Mouse (Mus musculus) embryonic facial prominence, embryonic 14.5 days (tissue): ENCODE data around the gene Gatad2a. TPM values are rescaled to one million over a fixed set of nuclear protein-coding genes. Genes with fewer than 3 reads are reported as not detected.

Experiments
- ATAC-seq: fragments of 200-750 bp; cut with Nextera tagmentation; 2 replicates; pipeline ENCODE4 v1.8.0; 2017; ENCODE audit warnings: low read depth, moderate number of reproducible peaks, moderate TSS enrichment
- DNase-seq: peaks from one replicate; pipeline ENCODE4 v3.0.0-alpha.2; 2015; ENCODE audit warnings: low spot score
- H3K27ac ChIP-seq: fragments of 300-500 bp; sonication (generic); replicated peaks from 2 replicates; pipeline ENCODE4 v1.5.1; 2014; ENCODE audit warnings: low read depth, mild to moderate bottlenecking, low read length, moderate library complexity
- H3K27me3 ChIP-seq: fragments of 300-500 bp; sonication (generic); replicated peaks from 2 replicates; pipeline ENCODE4 v1.6.1; 2014; ENCODE audit warnings: low read length; ENCODE audit not compliant: control insufficient read depth, insufficient read depth
- H3K36me3 ChIP-seq: fragments of 300-500 bp; sonication (generic); 2 replicates; pipeline ENCODE4 v1.6.1; 2014; ENCODE audit warnings: low read length, mixed read lengths; ENCODE audit not compliant: control insufficient read depth, insufficient read depth
- H3K4me1 ChIP-seq: fragments of 300-500 bp; sonication (generic); 2 replicates; pipeline ENCODE4 v1.6.1; 2014; ENCODE audit warnings: antibody characterized with exemption, low read length; ENCODE audit not compliant: control insufficient read depth, insufficient read depth
- H3K4me2 ChIP-seq: fragments of 300-500 bp; sonication (generic); 2 replicates; pipeline ENCODE4 v1.6.1; 2014; ENCODE audit warnings: low read depth, mild to moderate bottlenecking, low read length, moderate library complexity, mixed read lengths
- H3K4me3 ChIP-seq: fragments of 300-500 bp; sonication (generic); 2 replicates; pipeline ENCODE4 v1.5.1; 2014; ENCODE audit warnings: low read depth, mild to moderate bottlenecking, low read length
- H3K9ac ChIP-seq: fragments of 300-500 bp; sonication (generic); 2 replicates; pipeline ENCODE4 v1.6.1; 2014; ENCODE audit warnings: low read depth, mild to moderate bottlenecking, low read length, moderate library complexity, mixed read lengths
- H3K9me3 ChIP-seq: fragments of 300-500 bp; sonication (generic); 2 replicates; pipeline ENCODE4 v1.6.1; 2016; ENCODE audit warnings: low read length; ENCODE audit not compliant: control insufficient read depth
- WGBS: fragments of 180-500 bp; shearing (Covaris S2); extraction: QIAGEN DNeasy Blood & Tissue Kit; methylation state at CpG from one replicate; pipeline ENCODE4 v1.1.7; 2014; 5-methylcytosine and 5-hydroxymethylcytosine counted together
- polyA plus RNA-seq: library from polyadenylated mRNA; unstranded; fragments of >200 nt; fragmentation: Nextera tagmentation; extraction: Ambion mirVana; gene quantifications from 2 replicates; pipeline ENCODE4 v1.2.1, GENCODE M21; 2014

Gatad2a gene
- polyA plus RNA-seq, 1 experiment from 2014 or later = 50.4 TPM

- H3K9me3 ChIP-seq = no peaks in the 10 kb centered on the region
- peaks cover 27% of the 10 kb centered on the region for H3K36me3 ChIP-seq
- peak overlapping the region; percentile 24 for H3K4me2 ChIP-seq
- no peak overlapping the region for H3K4me3 ChIP-seq
- peak overlapping the region; percentile 61 for H3K27ac ChIP-seq
- peak overlapping the region; percentile 21; the same call in 1 of the 2 replicates for H3K9ac ChIP-seq
- H3K4me1 ChIP-seq = peaks cover 13% of the 10 kb centered on the region
- H3K27me3 ChIP-seq = no peaks in the 10 kb centered on the region
- WGBS = 25% methylated on average over 11 of the region's 11 CpGs
- ATAC-seq = peak; percentile 31; the same call in 1 of the 2 replicates
- peak; percentile 83 for DNase-seq
Observed at GRCm38 (mm10) chr8:69919876-69920662, 76.1 kb downstream of the Gatad2a start.

GRCm38 (mm10) chr8:69919010-69919409 is 77.2 kb downstream of the Gatad2a start:
- H3K27ac ChIP-seq = no peak overlapping the region
- WGBS = 68% methylated on average over 1 of the region's 1 CpGs
- H3K27me3 ChIP-seq = no peaks in the 10 kb centered on the region
- peaks cover 38% of the 10 kb centered on the region for H3K36me3 ChIP-seq
- H3K4me1 ChIP-seq = peaks cover 13% of the 10 kb centered on the region
- DNase-seq = peak; percentile 88
- H3K4me2 ChIP-seq = no peak overlapping the region
- no peaks in the 10 kb centered on the region for H3K9me3 ChIP-seq
- ATAC-seq = peak; percentile 49
- H3K4me3 ChIP-seq = no peak overlapping the region
- H3K9ac ChIP-seq = no peak overlapping the region

- no peak for ATAC-seq
- no peak overlapping the region for H3K4me3 ChIP-seq
- H3K9me3 ChIP-seq = no peaks in the 10 kb centered on the region
- H3K9ac ChIP-seq = no peak overlapping the region
- H3K36me3 ChIP-seq = peaks cover 43% of the 10 kb centered on the region
- H3K4me2 ChIP-seq = no peak overlapping the region
- no peak for DNase-seq
- H3K4me1 ChIP-seq = peaks cover 13% of the 10 kb centered on the region
- no peak overlapping the region for H3K27ac ChIP-seq
- no peaks in the 10 kb centered on the region for H3K27me3 ChIP-seq
Observed at GRCm38 (mm10) chr8:69918506-69918905, 77.7 kb downstream of the Gatad2a start.

GRCm38 (mm10) chr8:69915748-69916147 is 80.4 kb downstream of the Gatad2a start:
- Histone ChIP-seq H3K4me1 (peaks cover 7% of the 10 kb centered on the region), H3K27me3 (no peaks in the 10 kb centered on the region), H3K27ac (no peak overlapping the region), H3K9ac (no peak overlapping the region), H3K36me3 (peaks cover 71% of the 10 kb centered on the region), H3K4me3 (no peak overlapping the region), H3K9me3 (no peaks in the 10 kb centered on the region), H3K4me2 (no peak overlapping the region)
- DNase-seq = peak; percentile 57
- WGBS = 43% methylated on average over 5 of the region's 5 CpGs
- no peak for ATAC-seq

- Histone ChIP-seq H3K4me3 (no peak overlapping the region), H3K27ac (no peak overlapping the region), H3K27me3 (no peaks in the 10 kb centered on the region), H3K4me1 (no peaks in the 10 kb centered on the region), H3K9ac (no peak overlapping the region), H3K4me2 (no peak overlapping the region), H3K9me3 (no peaks in the 10 kb centered on the region), H3K36me3 (peaks cover 83% of the 10 kb centered on the region)
- 83% methylated on average over 4 of the region's 4 CpGs for WGBS
- DNase-seq (no peak), ATAC-seq (no peak)
Observed at GRCm38 (mm10) chr8:69914526-69914925, 81.7 kb downstream of the Gatad2a start.

- Histone ChIP-seq H3K27ac (no peak overlapping the region), H3K27me3 (no peaks in the 10 kb centered on the region), H3K4me1 (no peaks in the 10 kb centered on the region), H3K9me3 (no peaks in the 10 kb centered on the region), H3K36me3 (peaks cover 99% of the 10 kb centered on the region), H3K4me3 (no peak overlapping the region), H3K9ac (no peak overlapping the region), H3K4me2 (no peak overlapping the region)
- DNase-seq = no peak
- ATAC-seq = no peak
- WGBS = 93% methylated on average over 12 of the region's 12 CpGs
Observed at GRCm38 (mm10) chr8:69912478-69913074, 83.6 kb downstream of the Gatad2a start.

GRCm38 (mm10) chr8:69911917-69912316 is 84.3 kb downstream of the Gatad2a start:
- peaks cover 98% of the 10 kb centered on the region for H3K36me3 ChIP-seq
- H3K27ac ChIP-seq = no peak overlapping the region
- no peak overlapping the region for H3K4me3 ChIP-seq
- H3K4me1 ChIP-seq = no peaks in the 10 kb centered on the region
- H3K9ac ChIP-seq = no peak overlapping the region
- ATAC-seq = no peak
- no peaks in the 10 kb centered on the region for H3K9me3 ChIP-seq
- H3K4me2 ChIP-seq = no peak overlapping the region
- no peak for DNase-seq
- no peaks in the 10 kb centered on the region for H3K27me3 ChIP-seq
- 93% methylated on average over 13 of the region's 13 CpGs for WGBS

- Histone ChIP-seq H3K4me3 (no peak overlapping the region), H3K4me2 (no peak overlapping the region), H3K4me1 (peaks cover 8% of the 10 kb centered on the region), H3K36me3 (peaks cover 50% of the 10 kb centered on the region), H3K9ac (no peak overlapping the region), H3K27me3 (no peaks in the 10 kb centered on the region), H3K27ac (no peak overlapping the region), H3K9me3 (no peaks in the 10 kb centered on the region)
- no peak for DNase-seq
- ATAC-seq = no peak
- 88% methylated on average over 2 of the region's 2 CpGs for WGBS
Observed at GRCm38 (mm10) chr8:69907106-69907505, 89.1 kb downstream of the Gatad2a start.

- DNase-seq (no peak), ATAC-seq (no peak)
- Histone ChIP-seq H3K9me3 (no peaks in the 10 kb centered on the region), H3K27me3 (no peaks in the 10 kb centered on the region), H3K36me3 (peaks cover 41% of the 10 kb centered on the region), H3K27ac (no peak overlapping the region), H3K4me1 (peaks cover 11% of the 10 kb centered on the region), H3K4me2 (no peak overlapping the region), H3K4me3 (no peak overlapping the region), H3K9ac (no peak overlapping the region)
- WGBS = 83% methylated on average over 2 of the region's 2 CpGs
Observed at GRCm38 (mm10) chr8:69906260-69906659, 89.9 kb downstream of the Gatad2a start.
